Mouse (Mus musculus): ENCODE data around the gene Agbl1.

DNA sequence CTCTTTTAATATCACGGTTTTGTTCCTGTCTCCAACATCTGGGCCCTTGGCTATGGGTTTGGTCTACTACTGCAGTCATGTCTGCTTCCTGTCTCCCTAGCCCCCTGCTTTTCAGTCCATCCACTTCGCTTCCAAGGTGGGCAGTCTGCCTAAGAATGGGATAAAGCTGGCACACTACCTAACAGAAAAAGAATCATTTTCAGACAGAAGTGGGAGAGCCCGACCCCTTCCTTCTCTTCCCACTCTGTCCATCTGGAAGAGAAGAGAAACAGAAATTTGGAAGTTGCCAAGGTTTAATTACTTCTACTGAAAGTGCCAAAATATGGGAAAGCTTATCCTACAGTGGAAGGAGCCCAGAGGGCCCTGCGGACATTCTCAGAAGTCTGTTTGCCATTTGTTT, 561.6 kb downstream of the Agbl1 start:
- TF ChIP-seq POLR2A (IDR thresholded peaks at IDR 0.05; ENCODE audit: insufficient read depth, low read length) (no peak), CTCF (IDR thresholded peaks at IDR 0.05; ENCODE audit: low read depth, low read length) (no peak), EP300 (IDR thresholded peaks at IDR 0.05; ENCODE audit: insufficient read depth, low read depth, low read length) (no peak)
